ENCODE assay signal across 9 mouse cellular contexts in the genomic region with DNA sequence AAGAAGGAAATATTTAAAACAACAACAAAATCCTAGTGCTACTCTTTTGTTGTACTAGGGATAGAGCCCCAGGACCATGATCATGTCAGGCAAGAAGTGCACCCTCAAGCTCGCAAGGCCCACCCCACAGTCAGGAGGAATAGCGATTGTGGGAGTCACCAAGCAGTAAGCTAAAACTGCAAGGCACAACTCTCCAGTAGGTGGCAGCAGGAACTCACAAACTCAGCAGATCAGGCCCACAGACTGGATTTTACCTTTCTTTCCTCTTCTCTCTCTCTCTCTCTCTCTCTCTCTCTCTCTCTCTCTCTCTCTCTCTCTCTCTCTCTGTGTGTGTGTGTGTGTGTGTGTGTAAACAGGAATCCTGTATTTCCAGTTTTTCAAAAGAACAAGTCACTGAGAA. TPM values are rescaled to one million over a fixed set of nuclear protein-coding genes. Genes with fewer than 3 reads are reported as not detected.
DNase-seq lines count a peak whose midpoint lies in the region; ATAC-seq and TF ChIP-seq lines count a peak whose summit lies in the region.
"Had no signal": no experiment of that assay in that cellular context is flagged by ENCODE, and none has a peak within 500 bp of the region (broad histone marks: within the 10 kb centered on the region; RNA-seq: fewer than 3 reads in every experiment).

No protein-coding gene starts in this region.

- no peak for TF ChIP-seq POLR2A in lung, adult 2 months (IDR thresholded peaks at IDR 0.05; ENCODE audit: borderline replicate concordance, extremely low read depth, low read depth, low read length)

- no peaks in the 10 kb centered on the region for H3K4me1 ChIP-seq in lung, adult 2 months (ENCODE audit: control insufficient read depth, insufficient read depth, low read length)
- H3K4me1 ChIP-seq: limb, embryonic 15.5 days had no signal

- 7% methylated on average over 2 of the region's 2 CpGs for WGBS in lung, adult 2 months

- ATAC-seq in CD4-positive, CD25-positive, alpha-beta regulatory T cell, adult 4 months = peak; percentile 72

- peak; percentile 57 for DNase-seq in adrenal gland, adult 8-10 months
- peak; percentile 65 for DNase-seq in embryo, embryonic 11.5 days (ENCODE audit: low read depth, low spot score)
- DNase-seq in heart, adult 9 months (ENCODE audit: low spot score in 2 of 2) = peak; percentile 46 to 74
- DNase-seq in kidney, postnatal 4 days = peak; percentile 85 to 87
- DNase-seq in lung, adult 2 months = peak; percentile 74
- peak; percentile 18 for DNase-seq in retina, adult 2 months (ENCODE audit: low read depth, low spot score)
- peak; percentile 64 to 73 for DNase-seq in urinary bladder, adult 18-20 months (ENCODE audit: low spot score in 2 of 2)

- no peak overlapping the region for H3K4me3 ChIP-seq in lung, adult 2 months (replicated peaks; ENCODE audit: extremely low read depth, low read depth, low read length)
- H3K4me3 ChIP-seq: limb, embryonic 15.5 days had no signal

- peak; percentile 88 for TF ChIP-seq CTCF in lung, adult 2 months (IDR thresholded peaks at IDR 0.05; ENCODE audit: insufficient read depth, low read length)

RNA-seq across cellular contexts. Expression of a gene that starts 0.4 kb away (rescaled TPM):
- polyA plus RNA-seq in CD4-positive, CD25-positive, alpha-beta regulatory T cell, adult 4 months (2017; shearing (Covaris generic)) = not detected
- total RNA-seq in adrenal gland, adult 8-10 months (2022) = not detected
- polyA plus RNA-seq in lung, adult 2 months (2012; rRNA removed) = not detected in 2 replicates
- polyA plus RNA-seq: limb, embryonic 15.5 days had no signal

RNA-seq across cellular contexts. Expression of a gene that starts 24.5 kb away (rescaled TPM):
- under 1 TPM in 1 of 2 experiments, not detected in 1; 0.20 TPM for polyA plus RNA-seq in CD4-positive, CD25-positive, alpha-beta regulatory T cell, adult 4 months (2017; shearing (Covaris generic))
- 10 to 100 TPM in 1 of 4 experiments, 1 to 10 TPM in 2, under 1 TPM in 1; 0.94 to 11.5 (median 2.9) TPM for total RNA-seq in adrenal gland, adult 8-10 months (2022)
- 3.1 and 4.0 TPM in 2 replicates for polyA plus RNA-seq in lung, adult 2 months (2012; rRNA removed)

Comparison
In these comparisons a context has a peak if more than half of its experiments do, and no peak if none do; other contexts are left out.
1. DNase-seq: peak in every context shown above with its lines; median percentile 86 in kidney, postnatal 4 days; 74 in lung, adult 2 months; 68 in urinary bladder, adult 18-20 months; 65 in embryo, embryonic 11.5 days; 60 in heart, adult 9 months; 57 in adrenal gland, adult 8-10 months; 18 in retina, adult 2 months.